In genomic region chr5:124353726-124354547, GRCm38 (mm10) we compare ENCODE assay signal across 8 mouse cellular contexts. TPM values are rescaled to one million over a fixed set of nuclear protein-coding genes. Genes with fewer than 3 reads are reported as not detected.
DNase-seq lines count a peak whose midpoint lies in the region; ATAC-seq and TF ChIP-seq lines count a peak whose summit lies in the region.

No protein-coding gene starts in this region.

- CTCF ChIA-PET in Patski (lab: Charles Lee): no interaction called here

- in situ Hi-C loops in Patski (cut with MboI; ENCODE audit: low pct_unique_long_range_greater_than_20kb): no loop called here

- POLR2A ChIA-PET in Patski (lab: Charles Lee): interaction anchor here (0.7 to 2.2 kb wide), 2 partner anchors 26 to 86 kb away, joined by 3 to 7 read pairs; partner anchors contain the start of genes 2810006K23Rik, Kmt5a and Mphosph9

- 2% methylated on average over 120 of the region's 132 CpGs for WGBS in embryonic facial prominence, embryonic 10.5 days
- under 1% methylated on average over 59 of the region's 132 CpGs for WGBS in heart, embryonic 11.5 days (ENCODE audit: insufficient replicate concordance)
- WGBS in kidney, embryonic 14.5 days: 0% methylated on average over 25 of the region's 132 CpGs

- DNase-seq in 3134 (ENCODE audit: extremely low read depth, insufficient read length, low spot score) (peak; percentile 35), Patski (ENCODE audit: low read depth, low spot score) (no peak)
- DNase-seq in embryonic facial prominence, embryonic 10.5 days (ENCODE audit: low spot score): peak; percentile 75
- DNase-seq in lung, postnatal 14 days: peak; percentile 69
- peak; percentile 69 for DNase-seq in ovary, postnatal 36 days (ENCODE audit: low spot score)
- peak; percentile 19 for DNase-seq in urinary bladder, postnatal 10 days (ENCODE audit: low spot score)

- H3K4me3 ChIP-seq in embryonic facial prominence, embryonic 10.5 days: peak overlapping the region; percentile 96
- peak overlapping the region; percentile 97 for H3K4me3 ChIP-seq in heart, embryonic 11.5 days (ENCODE audit: low read depth, low read length)
- peak overlapping the region; percentile 96 for H3K4me3 ChIP-seq in kidney, embryonic 14.5 days (ENCODE audit: low read length)

- TF ChIP-seq CTCF in Patski (IDR thresholded peaks at IDR 0.05): no peak

- ATAC-seq in Patski: peak; percentile 48
- ATAC-seq in heart, embryonic 11.5 days (replicated peaks; ENCODE audit: insufficient number of reproducible peaks, low FRiP score, low TSS enrichment): 0 out of 2 replicates have a peak, but pooled peaks have one; percentile 20
- peak; percentile 36 for ATAC-seq in kidney, embryonic 14.5 days (ENCODE audit: low FRiP score, low TSS enrichment)

- H3K36me3 ChIP-seq in embryonic facial prominence, embryonic 10.5 days (replicated peaks): peaks cover 34% of the 10 kb centered on the region
- H3K36me3 ChIP-seq in heart, embryonic 11.5 days (ENCODE audit: control insufficient read depth, insufficient read depth, low read length): peaks cover 8% of the 10 kb centered on the region
- H3K36me3 ChIP-seq in kidney, embryonic 14.5 days (ENCODE audit: control insufficient read depth, insufficient read depth, low read length): peaks cover 14% of the 10 kb centered on the region

- peaks cover 33% of the 10 kb centered on the region for H3K4me1 ChIP-seq in embryonic facial prominence, embryonic 10.5 days
- H3K4me1 ChIP-seq in heart, embryonic 11.5 days (ENCODE audit: control insufficient read depth, insufficient read depth, low read length): peaks cover 20% of the 10 kb centered on the region
- H3K4me1 ChIP-seq in kidney, embryonic 14.5 days (ENCODE audit: control insufficient read depth, insufficient read depth, low read length): peaks cover 14% of the 10 kb centered on the region

- peak overlapping the region; percentile 100 for H3K9ac ChIP-seq in heart, embryonic 11.5 days (ENCODE audit: low read depth, low read length)
- H3K9ac ChIP-seq in kidney, embryonic 14.5 days (ENCODE audit: low read depth, low read length): peak overlapping the region; percentile 100

- H3K4me2 ChIP-seq in heart, embryonic 11.5 days: peak overlapping the region; percentile 97
- H3K4me2 ChIP-seq in kidney, embryonic 14.5 days (replicated peaks; ENCODE audit: low read depth, low read length): peak overlapping the region; percentile 79

- no peaks in the 10 kb centered on the region for H3K27me3 ChIP-seq in Patski
- no peaks in the 10 kb centered on the region for H3K27me3 ChIP-seq in embryonic facial prominence, embryonic 10.5 days (replicated peaks; ENCODE audit: low read depth, poor library complexity, severe bottlenecking)
- H3K27me3 ChIP-seq in heart, embryonic 11.5 days (ENCODE audit: control insufficient read depth, insufficient read depth, low read length): no peaks in the 10 kb centered on the region
- no peaks in the 10 kb centered on the region for H3K27me3 ChIP-seq in kidney, embryonic 14.5 days (ENCODE audit: control insufficient read depth, insufficient read depth, low read length)

- peak overlapping the region; percentile 100 for H3K27ac ChIP-seq in embryonic facial prominence, embryonic 10.5 days (replicated peaks)
- peak overlapping the region; percentile 98 for H3K27ac ChIP-seq in heart, embryonic 11.5 days (ENCODE audit: low read depth, low read length)
- H3K27ac ChIP-seq in kidney, embryonic 14.5 days (ENCODE audit: low read depth, low read length): peak overlapping the region; percentile 99

- no peaks in the 10 kb centered on the region for H3K9me3 ChIP-seq in embryonic facial prominence, embryonic 10.5 days
- no peaks in the 10 kb centered on the region for H3K9me3 ChIP-seq in heart, embryonic 11.5 days (replicated peaks; ENCODE audit: control insufficient read depth, low read length)
- H3K9me3 ChIP-seq in kidney, embryonic 14.5 days (ENCODE audit: control insufficient read depth, low read length): no peaks in the 10 kb centered on the region

RNA-seq across cellular contexts. Expression of gene Cdk2ap1, which starts 8.9 kb away (rescaled TPM):
- 231 TPM for polyA plus RNA-seq in Patski (2021)
- polyA plus RNA-seq in embryonic facial prominence, embryonic 10.5 days (2016; fragmentation: Nextera tagmentation; extraction: Ambion mirVana): 72.0 and 78.0 TPM in 2 replicates
- 94.3 and 96.8 TPM in 2 replicates for polyA plus RNA-seq in heart, embryonic 11.5 days (2014; fragmentation: Nextera tagmentation; extraction: Ambion mirVana)
- 62.3 and 87.0 TPM in 2 replicates for polyA plus RNA-seq in kidney, embryonic 14.5 days (2014; fragmentation: Nextera tagmentation; extraction: Ambion mirVana)

RNA-seq across cellular contexts. Expression of gene 2810006K23Rik, which starts 26.0 kb away (rescaled TPM):
- 17.0 TPM for polyA plus RNA-seq in Patski (2021)
- 20.9 and 25.2 TPM in 2 replicates for polyA plus RNA-seq in embryonic facial prominence, embryonic 10.5 days (2016; fragmentation: Nextera tagmentation; extraction: Ambion mirVana)
- polyA plus RNA-seq in heart, embryonic 11.5 days (2014; fragmentation: Nextera tagmentation; extraction: Ambion mirVana): 14.8 and 19.1 TPM in 2 replicates
- 12.5 and 13.2 TPM in 2 replicates for polyA plus RNA-seq in kidney, embryonic 14.5 days (2014; fragmentation: Nextera tagmentation; extraction: Ambion mirVana)

RNA-seq across cellular contexts. Expression of gene Mphosph9, which starts 26.2 kb away (rescaled TPM):
- 14.0 TPM for polyA plus RNA-seq in Patski (2021)
- polyA plus RNA-seq in embryonic facial prominence, embryonic 10.5 days (2016; fragmentation: Nextera tagmentation; extraction: Ambion mirVana): 19.0 and 21.2 TPM in 2 replicates
- 11.5 and 15.5 TPM in 2 replicates for polyA plus RNA-seq in heart, embryonic 11.5 days (2014; fragmentation: Nextera tagmentation; extraction: Ambion mirVana)
- 11.8 and 20.8 TPM in 2 replicates for polyA plus RNA-seq in kidney, embryonic 14.5 days (2014; fragmentation: Nextera tagmentation; extraction: Ambion mirVana)
